Mouse (Mus musculus) intestine, postnatal 0 days (tissue): ENCODE data around the gene Cav1. TPM values are rescaled to one million over a fixed set of nuclear protein-coding genes. Genes with fewer than 3 reads are reported as not detected.

Source experiments
- ATAC-seq: fragments of 200-750 bp; cut with Nextera tagmentation; 2 replicates; pipeline ENCODE4 v1.8.0; 2017; ENCODE audit warnings: mild to moderate bottlenecking, moderate TSS enrichment, moderate library complexity
- H3K27ac ChIP-seq: fragments of 300-500 bp; sonication (generic); 2 replicates; pipeline ENCODE4 v1.5.1; 2014; ENCODE audit warnings: mild to moderate bottlenecking, low read depth, low read length, moderate library complexity
- H3K27me3 ChIP-seq: fragments of 300-500 bp; sonication (generic); replicated peaks from 2 replicates; pipeline ENCODE4 v1.6.1; 2014; ENCODE audit warnings: low read length, mixed read lengths; ENCODE audit not compliant: control insufficient read depth, insufficient read depth
- H3K36me3 ChIP-seq: fragments of 300-500 bp; sonication (generic); 2 replicates; pipeline ENCODE4 v1.6.1; 2014; ENCODE audit warnings: mild to moderate bottlenecking, moderate library complexity; ENCODE audit not compliant: control insufficient read depth, insufficient read depth
- H3K4me1 ChIP-seq: fragments of 300-500 bp; sonication (generic); replicated peaks from 2 replicates; pipeline ENCODE4 v1.6.1; 2014; ENCODE audit warnings: antibody characterized with exemption, low read length, mixed read lengths; ENCODE audit not compliant: control insufficient read depth, insufficient read depth
- H3K4me2 ChIP-seq: fragments of 300-500 bp; sonication (generic); replicated peaks from 2 replicates; pipeline ENCODE4 v1.6.1; 2014; ENCODE audit warnings: low read depth, mild to moderate bottlenecking, moderate library complexity
- H3K4me3 ChIP-seq: fragments of 300-500 bp; sonication (generic); 2 replicates; pipeline ENCODE4 v1.5.1; 2014; ENCODE audit warnings: low read depth, low read length
- H3K9ac ChIP-seq: fragments of 300-500 bp; sonication (generic); 2 replicates; pipeline ENCODE4 v1.6.1; 2014; ENCODE audit warnings: mild to moderate bottlenecking, low read depth, low read length
- H3K9me3 ChIP-seq: fragments of 300-500 bp; sonication (generic); 2 replicates; pipeline ENCODE4 v1.6.1; 2016; ENCODE audit warnings: mixed run types; ENCODE audit not compliant: control insufficient read depth
- CTCF ChIP-seq: sonication (generic); IDR thresholded peaks from 2 replicates; pipeline ENCODE4 v1.5.1; 2016; ENCODE audit warnings: low read depth, mild to moderate bottlenecking, control low read depth, antibody characterized with exemption, moderate library complexity
- WGBS: fragments of 180-500 bp; shearing (Covaris S2); extraction: QIAGEN DNeasy Blood & Tissue Kit; methylation state at CpG from one replicate; pipeline ENCODE4 v1.1.7; 2014; 5-methylcytosine and 5-hydroxymethylcytosine counted together
- polyA plus RNA-seq: library from polyadenylated mRNA; unstranded; fragments of >200 nt; fragmentation: Nextera tagmentation; extraction: Ambion mirVana; gene quantifications from 2 replicates; pipeline ENCODE4 v1.2.1, GENCODE M21; 2015

The Cav1 gene
- polyA plus RNA-seq, 1 experiment from 2014 or later, result 141 TPM

GRCm38 (mm10) chr6:17385531-17385930, 79.4 kb downstream of the Cav1 start:
- no peak for ATAC-seq
- Histone ChIP-seq H3K9me3 (no peaks in the 10 kb centered on the region), H3K27me3 (no peaks in the 10 kb centered on the region), H3K9ac (no peak overlapping the region), H3K27ac (no peak overlapping the region), H3K4me1 (no peaks in the 10 kb centered on the region), H3K4me2 (no peak overlapping the region), H3K36me3 (no peaks in the 10 kb centered on the region), H3K4me3 (no peak overlapping the region)
- WGBS, result 71% methylated on average over 5 of the region's 5 CpGs
- TF ChIP-seq CTCF, result no peak

DNA sequence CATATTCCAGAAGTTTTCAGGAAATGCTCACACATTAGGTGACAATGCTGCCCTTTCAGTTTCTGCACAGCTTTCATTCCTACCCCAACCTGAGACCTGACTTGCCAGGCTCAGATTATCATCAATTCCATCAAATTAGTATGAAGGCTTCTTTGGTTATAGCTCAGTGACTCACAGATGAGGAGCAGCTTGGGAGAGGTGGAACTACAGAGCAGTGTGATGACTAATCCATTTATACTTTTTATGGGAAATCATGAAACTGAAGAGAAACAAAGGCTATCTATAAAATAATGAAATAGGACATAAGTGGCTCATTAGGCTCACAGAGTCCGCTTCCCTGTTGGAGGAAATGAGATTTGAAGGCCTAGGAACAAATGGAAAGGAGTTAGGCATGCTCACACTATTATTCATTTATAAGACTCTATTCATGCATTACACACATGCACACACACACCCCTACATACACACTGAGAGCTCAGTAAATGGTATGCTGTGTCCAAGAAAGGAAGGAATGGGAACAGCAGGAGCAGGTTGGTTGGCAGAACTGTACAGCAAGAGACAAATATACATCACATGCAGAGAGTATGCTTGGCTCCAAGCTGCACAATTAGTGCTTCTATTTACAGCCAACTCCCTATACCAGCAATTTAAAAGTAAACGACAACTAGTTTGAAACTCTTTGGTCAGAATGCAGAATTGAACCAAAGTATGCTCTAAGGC, 82.0 kb downstream of the Cav1 start:
- 75% methylated on average over 2 of the region's 2 CpGs for WGBS
- H3K36me3 ChIP-seq, result no peaks in the 10 kb centered on the region
- H3K4me1 ChIP-seq, result no peaks in the 10 kb centered on the region
- TF ChIP-seq CTCF, result no peak
- no peaks in the 10 kb centered on the region for H3K27me3 ChIP-seq
- H3K27ac ChIP-seq, result no peak overlapping the region
- no peak overlapping the region for H3K4me2 ChIP-seq
- ATAC-seq, result no peak
- H3K4me3 ChIP-seq, result no peak overlapping the region
- H3K9me3 ChIP-seq, result no peaks in the 10 kb centered on the region
- no peak overlapping the region for H3K9ac ChIP-seq

Other genes with a start within 250 kb of the Cav1 start
- gene Tes, start 241.2 kb upstream of the Cav1 start, polyA plus RNA-seq, result 74.2 and 79.4 TPM in 2 replicates
- 26.1 and 26.4 TPM in 2 replicates for gene Cav2, start 25.1 kb upstream of the Cav1 start, polyA plus RNA-seq
- gene Met, start 157.5 kb downstream of the Cav1 start, polyA plus RNA-seq, result 6.7 and 7.7 TPM in 2 replicates